Mouse (Mus musculus): ENCODE results near the gene Wfdc3. TPM values are rescaled to one million over a fixed set of nuclear protein-coding genes. Genes with fewer than 3 reads are reported as not detected.

Wfdc3 gene
- polyA plus RNA-seq, 1 experiment from 2014 or later = 0.91 TPM

Other genes starting within 250 kb of the Wfdc3 start
- 51.3 and 60.3 TPM in 2 replicates for gene Pigt, start 248.4 kb downstream of the Wfdc3 start, polyA plus RNA-seq (2014; fragmentation: Nextera tagmentation; extraction: Ambion mirVana)
- gene Wfdc2, start 183.5 kb downstream of the Wfdc3 start, polyA plus RNA-seq (2014; fragmentation: Nextera tagmentation; extraction: Ambion mirVana) = 35.1 and 44.4 TPM in 2 replicates
- not detected in 2 replicates for gene Spint3, start 172.5 kb downstream of the Wfdc3 start, polyA plus RNA-seq (2014; fragmentation: Nextera tagmentation; extraction: Ambion mirVana)
- not detected in 2 replicates for gene Wfdc6a, start 160.5 kb downstream of the Wfdc3 start, polyA plus RNA-seq (2014; fragmentation: Nextera tagmentation; extraction: Ambion mirVana)
- gene Eppin, start 152.3 kb downstream of the Wfdc3 start, polyA plus RNA-seq (2014; fragmentation: Nextera tagmentation; extraction: Ambion mirVana) = not detected in 2 replicates
- gene Wfdc6b, start 132.4 kb downstream of the Wfdc3 start, polyA plus RNA-seq (2014; fragmentation: Nextera tagmentation; extraction: Ambion mirVana) = not detected in 2 replicates
- not detected in 2 replicates for gene Wfdc8, start 132.3 kb downstream of the Wfdc3 start, polyA plus RNA-seq (2014; fragmentation: Nextera tagmentation; extraction: Ambion mirVana)
- gene Wfdc16, start 107.1 kb downstream of the Wfdc3 start, polyA plus RNA-seq (2014; fragmentation: Nextera tagmentation; extraction: Ambion mirVana) = not detected in 2 replicates
- not detected in 2 replicates for gene Wfdc10, start 89.9 kb downstream of the Wfdc3 start, polyA plus RNA-seq (2014; fragmentation: Nextera tagmentation; extraction: Ambion mirVana)
- gene Wfdc9, start 89.3 kb downstream of the Wfdc3 start, polyA plus RNA-seq (2014; fragmentation: Nextera tagmentation; extraction: Ambion mirVana) = not detected in 2 replicates
- not detected in 2 replicates for gene Wfdc11, start 71.8 kb downstream of the Wfdc3 start, polyA plus RNA-seq (2014; fragmentation: Nextera tagmentation; extraction: Ambion mirVana)
- not detected in 2 replicates for gene Wfdc13, start 60.8 kb downstream of the Wfdc3 start, polyA plus RNA-seq (2014; fragmentation: Nextera tagmentation; extraction: Ambion mirVana)
- not detected in 2 replicates for gene Spint4, start 47.4 kb downstream of the Wfdc3 start, polyA plus RNA-seq (2014; fragmentation: Nextera tagmentation; extraction: Ambion mirVana)
- gene Spint5, start 30.6 kb downstream of the Wfdc3 start, polyA plus RNA-seq (2014; fragmentation: Nextera tagmentation; extraction: Ambion mirVana) = not detected in 2 replicates
- 80.3 and 80.4 TPM in 2 replicates for gene Dnttip1, start 52 bp upstream of the Wfdc3 start, polyA plus RNA-seq (2014; fragmentation: Nextera tagmentation; extraction: Ambion mirVana)
- gene Ube2c, start 24.0 kb upstream of the Wfdc3 start, polyA plus RNA-seq (2014; fragmentation: Nextera tagmentation; extraction: Ambion mirVana) = 677 and 686 TPM in 2 replicates
- gene Tnnc2, start 34.0 kb upstream of the Wfdc3 start, polyA plus RNA-seq (2014; fragmentation: Nextera tagmentation; extraction: Ambion mirVana) = not detected in 2 replicates
- gene Snx21, start 39.9 kb upstream of the Wfdc3 start, polyA plus RNA-seq (2014; fragmentation: Nextera tagmentation; extraction: Ambion mirVana) = 13.1 and 13.2 TPM in 2 replicates
- 14.1 and 15.0 TPM in 2 replicates for gene Acot8, start 59.0 kb upstream of the Wfdc3 start, polyA plus RNA-seq (2014; fragmentation: Nextera tagmentation; extraction: Ambion mirVana)
- 10.1 and 10.2 TPM in 2 replicates for gene Zswim3, start 59.2 kb upstream of the Wfdc3 start, polyA plus RNA-seq (2014; fragmentation: Nextera tagmentation; extraction: Ambion mirVana)
- gene Zswim1, start 76.8 kb upstream of the Wfdc3 start, polyA plus RNA-seq (2014; fragmentation: Nextera tagmentation; extraction: Ambion mirVana) = 26.4 and 29.9 TPM in 2 replicates
- gene Spata25, start 82.6 kb upstream of the Wfdc3 start, polyA plus RNA-seq (2014; fragmentation: Nextera tagmentation; extraction: Ambion mirVana) = not detected in 2 replicates
- gene Ctsa, start 86.9 kb upstream of the Wfdc3 start, polyA plus RNA-seq (2014; fragmentation: Nextera tagmentation; extraction: Ambion mirVana) = 82.4 and 83.3 TPM in 2 replicates
- 3.2 and 4.5 TPM in 2 replicates for gene Neurl2, start 87.5 kb upstream of the Wfdc3 start, polyA plus RNA-seq (2014; fragmentation: Nextera tagmentation; extraction: Ambion mirVana)
- gene Pltp, start 111.8 kb upstream of the Wfdc3 start, polyA plus RNA-seq (2014; fragmentation: Nextera tagmentation; extraction: Ambion mirVana) = 43.2 and 50.1 TPM in 2 replicates
- gene Pcif1, start 133.4 kb upstream of the Wfdc3 start, polyA plus RNA-seq (2014; fragmentation: Nextera tagmentation; extraction: Ambion mirVana) = 81.9 and 84.5 TPM in 2 replicates
- gene Zfp335, start 165.8 kb upstream of the Wfdc3 start, polyA plus RNA-seq (2014; fragmentation: Nextera tagmentation; extraction: Ambion mirVana) = 18.0 TPM in 2 replicates
- 0.71 and 1.0 TPM in 2 replicates for gene Mmp9, start 194.8 kb upstream of the Wfdc3 start, polyA plus RNA-seq (2014; fragmentation: Nextera tagmentation; extraction: Ambion mirVana)
- gene Slc12a5, start 214.9 kb upstream of the Wfdc3 start, polyA plus RNA-seq (2014; fragmentation: Nextera tagmentation; extraction: Ambion mirVana) = 1.6 and 2.6 TPM in 2 replicates

All from forebrain, embryonic 11.5 days (tissue).